Mouse (Mus musculus): Measurements from ENCODE around the gene Tns3.
"Not testable (repeated sequence)": the region's sequence is repeated elsewhere in the genome, so short reads cannot be mapped to it uniquely, and the experiment has no call there.

Tns3 gene

DNA sequence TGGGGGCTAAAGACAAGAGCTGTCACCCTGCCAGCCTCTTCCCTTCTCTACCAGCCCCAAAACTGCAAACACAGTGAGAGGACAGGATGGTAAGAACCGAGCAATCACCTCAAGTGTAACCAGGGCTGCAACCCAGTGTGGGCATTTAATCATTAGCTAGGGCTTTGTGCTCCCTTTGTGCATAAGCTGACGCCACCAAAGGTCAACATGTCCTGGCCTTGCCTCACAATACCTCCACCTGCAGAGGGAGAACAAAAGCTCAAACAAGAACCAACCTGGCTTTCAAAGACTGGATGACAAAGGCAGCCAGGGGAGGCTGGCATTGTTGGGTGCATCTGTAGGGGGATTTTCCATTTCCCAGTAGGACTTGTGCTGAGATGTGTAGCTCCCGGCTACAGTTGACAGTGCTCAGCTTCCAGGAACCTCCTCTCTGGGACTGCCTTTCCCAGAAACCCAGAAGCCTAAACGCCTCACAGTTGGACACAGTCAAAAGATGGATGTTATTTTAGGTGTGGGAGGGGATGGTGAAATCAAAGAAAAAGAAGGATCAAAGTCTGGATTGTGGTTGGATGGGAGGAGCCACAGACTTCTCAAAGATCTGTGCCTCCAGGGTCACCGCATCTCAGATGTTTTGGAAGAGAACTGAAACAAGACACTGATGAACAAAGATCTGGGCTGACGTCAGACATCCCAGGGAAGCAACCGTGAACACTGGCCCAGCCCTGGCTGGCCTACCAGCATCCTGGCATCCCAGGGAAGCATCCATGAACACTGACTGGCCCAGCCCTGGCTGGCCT is 94.9 kb downstream of the Tns3 start:
- DNase-seq: no peak

DNA sequence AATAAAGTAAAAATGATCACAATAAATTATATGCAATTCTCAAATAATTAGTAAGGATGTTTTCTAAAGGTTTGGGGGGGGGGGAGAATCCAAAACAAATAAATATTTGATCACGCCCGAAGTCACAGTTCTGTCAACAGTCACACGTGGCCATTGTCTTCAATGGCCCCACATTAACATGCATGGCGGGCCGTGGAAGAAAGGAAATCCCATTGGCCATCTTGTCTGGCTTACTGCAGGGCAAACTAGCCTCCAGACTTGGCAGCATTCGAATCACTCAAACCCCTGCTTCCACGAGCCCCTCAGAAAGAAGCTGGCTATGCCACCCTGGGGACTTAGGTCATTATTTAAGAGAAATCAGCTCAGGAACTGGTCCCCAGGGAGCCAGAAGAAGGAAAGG is 95.5 kb downstream of the Tns3 start:
- DNase-seq: no peak

DNA sequence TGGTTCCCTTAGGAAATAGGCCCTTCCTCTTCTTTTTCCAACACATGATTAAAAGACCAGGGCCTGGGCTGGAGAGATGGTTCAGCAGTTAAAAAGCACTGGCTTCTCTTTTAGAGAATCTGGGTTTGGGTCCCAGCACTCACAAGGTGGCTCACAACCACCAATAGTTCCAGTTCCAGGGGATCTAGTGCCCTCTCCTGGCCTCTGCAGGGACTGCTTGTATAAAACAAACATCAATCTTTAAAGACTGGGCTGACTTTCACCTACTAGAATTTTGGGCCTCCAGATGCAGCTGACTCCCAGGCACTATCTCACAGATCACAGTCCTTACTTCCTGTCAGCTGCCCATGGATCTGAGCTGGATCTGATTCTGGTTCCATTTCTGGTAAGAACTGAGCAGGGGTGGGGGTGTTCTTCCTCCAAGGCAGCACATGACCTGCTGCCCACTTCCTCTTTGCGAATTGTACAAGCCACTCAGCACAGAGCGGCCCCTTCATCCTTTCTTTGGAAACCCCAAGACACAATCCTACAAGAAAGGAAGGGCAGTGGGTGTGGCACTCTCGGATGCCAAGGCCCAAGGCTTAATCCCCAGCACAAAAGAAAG is 98.0 kb downstream of the Tns3 start:
- no peak for DNase-seq

DNA sequence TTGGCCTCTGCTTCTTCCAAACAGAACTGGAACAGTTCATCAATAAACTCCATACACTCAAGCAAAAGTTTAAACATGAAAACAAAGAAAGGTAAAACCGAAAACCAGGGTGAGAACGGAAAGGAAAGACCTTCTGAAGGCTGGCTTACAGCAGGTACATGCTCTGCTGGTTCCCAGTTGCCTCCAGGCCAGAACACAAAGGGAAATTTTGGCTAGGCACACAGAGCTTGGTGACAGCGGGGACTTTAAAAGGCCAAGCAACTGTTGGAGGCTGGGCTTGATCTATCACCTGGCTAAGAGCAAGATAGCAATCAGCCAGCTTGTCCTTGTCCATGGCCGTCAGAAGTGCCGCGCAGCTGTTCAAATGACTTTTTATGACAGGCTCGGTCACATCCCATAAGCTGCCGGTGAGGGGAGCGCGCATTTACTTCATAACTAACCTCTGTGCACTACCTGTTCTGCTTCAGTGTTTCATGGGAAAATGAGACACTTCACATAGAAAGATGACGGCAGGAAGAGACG is 105.5 kb downstream of the Tns3 start:
- no peak for DNase-seq

DNA sequence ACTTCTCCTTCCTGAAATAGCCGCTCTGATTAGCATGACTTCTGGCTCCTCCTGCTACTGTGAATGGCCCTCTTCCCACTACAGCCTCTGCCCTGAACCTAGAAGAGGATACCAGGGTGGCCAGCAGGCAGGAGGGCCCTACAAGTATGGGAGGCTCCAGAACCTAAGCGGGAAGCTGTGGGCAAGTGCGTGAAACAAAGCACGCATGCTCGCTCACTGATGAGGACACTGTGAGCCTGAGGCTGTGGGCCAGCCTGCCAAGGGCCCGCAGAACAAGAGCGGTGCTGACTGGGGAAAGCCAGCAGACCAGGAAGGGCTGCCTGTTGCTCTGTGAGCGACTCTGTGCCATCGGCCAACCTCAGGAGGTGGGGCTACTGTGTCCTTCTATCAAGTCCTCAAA is 106.1 kb downstream of the Tns3 start:
- peak; percentile 40 to 51 for DNase-seq

DNA sequence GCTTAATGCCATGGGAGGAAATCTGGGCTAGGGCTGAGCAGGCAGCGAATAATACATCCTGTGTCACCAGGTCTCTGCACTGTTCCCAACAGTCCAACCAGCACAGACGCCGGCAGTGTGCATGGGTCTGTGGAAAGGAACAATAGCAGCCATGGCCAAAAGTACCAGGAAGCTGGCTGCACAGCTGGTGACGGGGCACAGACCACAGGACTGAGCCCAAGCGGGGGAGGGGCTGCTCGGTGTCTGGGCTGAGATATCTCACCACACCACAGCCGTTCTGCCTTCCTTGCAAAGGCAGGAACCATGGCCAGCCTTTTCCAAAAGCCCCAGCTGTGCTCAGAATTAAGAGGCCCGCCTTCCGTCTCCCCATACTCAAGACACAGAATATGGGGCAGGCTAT is 107.3 kb downstream of the Tns3 start:
- DNase-seq: peak in 1 of 2 experiments; percentile 21

DNA sequence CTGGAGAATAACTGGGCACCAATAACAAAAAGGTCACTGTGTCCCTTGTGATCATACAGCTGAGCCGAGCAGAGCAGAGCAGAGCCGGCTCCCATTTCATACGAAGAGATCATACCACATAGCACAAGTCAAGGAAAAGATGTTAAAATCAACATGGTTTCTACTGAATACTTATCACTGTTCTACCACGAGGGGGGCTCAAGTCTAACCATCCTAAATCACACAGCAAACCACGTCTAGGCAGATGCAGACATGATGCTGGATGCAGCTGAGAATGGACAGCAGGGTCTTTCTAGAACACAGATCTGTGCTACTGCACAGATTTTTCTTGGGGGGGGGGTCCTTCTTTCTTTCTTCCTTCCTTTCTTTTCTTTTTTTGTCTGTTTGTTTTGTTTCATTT is 112.6 kb downstream of the Tns3 start:
- DNase-seq: no peak

DNA sequence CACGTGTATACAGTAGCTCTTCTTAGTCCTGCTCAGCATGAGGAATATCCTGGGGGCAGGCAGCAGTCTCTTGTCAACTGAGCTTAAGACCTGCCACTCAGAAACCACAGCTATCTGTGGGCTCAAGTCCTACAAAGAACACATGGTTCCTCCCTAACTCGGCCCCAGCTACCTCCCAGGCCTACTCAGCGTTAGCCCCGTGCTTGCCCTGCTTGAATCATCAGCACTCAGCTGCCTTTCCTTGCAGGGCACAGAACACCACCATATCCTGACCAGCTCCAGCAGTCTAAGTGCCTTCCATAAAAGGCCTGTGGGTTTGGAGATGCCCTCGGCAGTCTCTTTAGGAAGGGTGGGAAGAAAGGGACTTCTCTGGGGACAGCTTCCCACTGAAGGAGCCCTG is 116.7 kb downstream of the Tns3 start:
- DNase-seq: no peak

DNA sequence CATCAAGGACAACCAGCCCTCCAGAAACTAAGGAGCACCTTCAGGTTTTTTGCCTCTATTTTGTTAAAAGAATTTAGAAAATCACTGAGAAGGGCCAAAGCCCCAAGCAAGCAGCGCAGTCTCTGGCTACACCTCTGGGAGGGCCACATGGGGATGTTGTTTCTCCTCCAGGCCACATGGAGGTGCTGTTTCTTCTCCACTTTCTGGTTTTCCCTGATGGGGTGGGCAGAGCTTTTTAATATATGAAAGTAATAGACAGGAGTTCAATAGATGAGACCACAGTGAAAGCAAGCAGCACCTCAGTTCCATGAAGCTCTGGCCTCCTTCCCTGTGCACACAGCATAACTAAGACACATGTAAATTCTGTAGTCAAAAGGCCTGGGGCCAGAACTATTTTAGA is 118.5 kb downstream of the Tns3 start:
- no peak for DNase-seq

DNA sequence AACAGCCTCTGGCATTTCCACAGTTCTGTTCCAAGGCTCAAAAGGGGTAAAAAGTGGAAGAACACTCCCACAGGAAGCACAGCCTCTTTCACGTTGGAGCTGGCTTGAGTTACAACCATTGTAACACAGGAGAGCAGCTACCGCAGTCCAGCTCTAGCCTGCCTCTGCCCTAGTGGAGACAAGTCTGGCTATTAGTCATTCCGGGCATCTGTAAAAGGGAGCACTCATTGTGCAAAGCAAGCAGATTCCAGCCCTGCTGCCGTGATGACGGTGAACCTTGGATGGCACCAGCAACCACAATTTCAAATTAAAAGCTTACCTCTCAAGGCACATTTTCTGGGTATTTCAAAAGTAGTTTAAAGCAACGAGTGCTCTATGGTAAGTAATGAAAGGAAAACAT is 120.0 kb downstream of the Tns3 start:
- no peak for DNase-seq

DNA sequence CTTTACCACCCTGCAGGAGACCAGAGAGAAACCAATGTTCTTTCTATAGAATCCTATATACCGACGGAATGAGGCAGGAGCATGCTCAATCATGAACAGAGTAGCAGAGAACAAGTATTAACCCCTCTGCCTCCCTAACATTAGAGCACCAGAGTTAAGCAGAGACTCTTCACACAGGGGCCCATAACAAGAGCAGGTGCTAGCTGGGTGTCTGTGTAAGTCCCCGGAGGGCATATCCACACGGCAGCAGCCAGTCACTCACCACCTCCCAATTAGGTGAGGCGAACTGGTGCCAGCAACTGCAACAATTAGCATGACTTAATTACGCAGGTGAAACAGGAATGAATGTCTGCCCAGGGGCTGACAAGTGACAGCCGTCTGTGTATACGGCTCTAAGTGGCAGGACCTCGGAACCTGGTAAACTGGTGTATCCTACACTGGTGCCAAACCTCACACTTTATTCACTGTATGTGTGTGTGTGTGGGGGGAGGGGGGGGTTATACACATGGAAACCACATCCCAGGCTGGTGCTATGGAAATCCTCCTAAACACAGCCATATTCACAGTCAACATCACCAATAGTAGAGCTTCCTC is 123.0 kb downstream of the Tns3 start:
- no peak for DNase-seq

DNA sequence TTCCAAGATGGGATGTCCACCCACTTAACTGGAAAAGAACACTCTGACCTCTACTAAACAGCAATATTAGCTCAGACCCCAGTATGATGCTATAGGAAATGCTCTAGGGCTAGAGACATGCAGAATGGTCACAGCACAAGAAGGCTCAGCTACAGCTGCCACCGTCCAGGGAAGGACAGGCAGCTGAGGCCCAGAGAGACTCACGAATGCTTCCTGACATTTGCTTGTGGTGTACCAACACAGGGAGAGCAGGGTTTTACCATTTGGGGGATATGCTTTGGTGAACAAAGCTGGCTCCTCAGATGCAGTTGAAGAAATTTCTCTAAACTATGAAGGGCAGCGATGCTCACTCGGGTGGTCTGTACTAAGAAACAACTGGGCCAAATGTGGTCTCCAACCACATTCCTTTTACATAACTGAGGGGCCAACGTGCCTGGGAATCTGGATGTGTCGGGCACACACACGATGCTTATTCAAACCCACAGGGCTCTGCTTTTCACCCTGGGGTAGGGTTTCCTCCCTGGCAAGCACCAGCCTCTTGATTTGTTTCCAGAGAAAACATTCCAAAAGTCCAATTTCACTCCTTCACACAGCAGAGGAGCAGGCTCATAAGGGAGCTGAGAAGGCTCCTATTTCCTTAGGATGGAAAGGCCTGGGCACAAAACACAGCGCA is 124.6 kb downstream of the Tns3 start:
- DNase-seq: no peak

DNA sequence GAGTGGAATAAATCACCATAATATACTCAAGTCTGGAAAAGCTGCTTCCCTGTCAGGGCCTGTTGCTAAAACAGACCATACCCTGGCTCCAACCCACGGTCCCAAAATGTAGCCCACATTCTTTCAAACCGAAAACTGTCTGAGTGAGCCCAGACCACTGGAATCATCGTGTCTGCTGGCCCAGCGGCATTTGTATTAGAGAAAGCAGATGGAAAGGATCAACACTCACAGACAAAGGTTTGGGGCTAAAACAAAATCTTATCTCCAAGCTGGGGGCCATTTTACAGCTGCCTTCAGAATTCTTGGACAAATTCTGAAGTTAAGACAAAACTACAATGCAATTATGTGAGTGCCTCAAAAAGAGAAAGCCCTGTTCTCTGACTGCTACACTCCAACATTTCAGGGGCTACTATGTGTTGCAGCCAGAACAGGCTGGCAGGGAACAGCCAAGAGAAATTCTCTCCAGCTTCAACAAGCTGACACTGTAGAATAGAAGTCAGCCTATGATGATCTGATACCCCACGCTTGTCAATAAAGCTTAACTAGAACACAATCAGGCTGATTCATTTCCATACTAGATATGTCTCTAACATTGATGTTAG is 127.2 kb downstream of the Tns3 start:
- DNase-seq: no peak

DNA sequence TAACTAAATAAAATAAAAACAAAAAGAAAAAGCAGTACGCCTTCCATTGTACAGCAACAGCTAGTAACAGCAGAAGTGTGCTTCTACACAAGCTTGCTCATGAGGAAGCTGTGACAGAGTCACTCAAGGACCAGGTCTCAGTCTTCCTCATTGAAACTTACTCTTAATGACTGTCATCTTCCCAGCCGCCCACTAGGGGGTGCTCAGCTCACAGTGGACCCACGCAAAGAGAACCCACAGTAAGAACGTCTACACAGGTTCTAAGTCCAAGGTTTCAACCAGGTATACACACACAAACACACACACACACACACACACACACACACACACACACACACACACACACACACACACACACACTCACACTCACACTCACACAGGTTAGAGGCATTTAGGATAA is 129.4 kb downstream of the Tns3 start:
- peak; percentile 78 to 84 for DNase-seq

DNA sequence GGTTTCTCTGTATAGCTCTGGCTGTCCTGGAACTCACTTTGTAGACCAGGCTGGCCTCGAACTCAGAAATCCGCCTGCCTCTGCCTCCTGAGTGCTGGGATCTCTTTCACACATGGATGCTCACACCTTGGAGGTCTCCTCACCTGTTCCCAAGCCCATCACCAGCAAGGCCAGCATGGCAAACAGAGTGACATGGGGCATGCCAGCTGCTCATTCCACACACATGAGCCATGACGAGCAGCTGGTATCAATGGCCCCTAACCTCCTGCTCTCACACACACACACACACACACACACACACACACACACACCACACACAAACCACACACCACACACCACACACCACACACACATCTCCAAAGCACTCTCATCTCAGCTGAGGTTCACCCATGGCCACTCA is 131.6 kb downstream of the Tns3 start:
- DNase-seq: not testable (repeated sequence)

DNA sequence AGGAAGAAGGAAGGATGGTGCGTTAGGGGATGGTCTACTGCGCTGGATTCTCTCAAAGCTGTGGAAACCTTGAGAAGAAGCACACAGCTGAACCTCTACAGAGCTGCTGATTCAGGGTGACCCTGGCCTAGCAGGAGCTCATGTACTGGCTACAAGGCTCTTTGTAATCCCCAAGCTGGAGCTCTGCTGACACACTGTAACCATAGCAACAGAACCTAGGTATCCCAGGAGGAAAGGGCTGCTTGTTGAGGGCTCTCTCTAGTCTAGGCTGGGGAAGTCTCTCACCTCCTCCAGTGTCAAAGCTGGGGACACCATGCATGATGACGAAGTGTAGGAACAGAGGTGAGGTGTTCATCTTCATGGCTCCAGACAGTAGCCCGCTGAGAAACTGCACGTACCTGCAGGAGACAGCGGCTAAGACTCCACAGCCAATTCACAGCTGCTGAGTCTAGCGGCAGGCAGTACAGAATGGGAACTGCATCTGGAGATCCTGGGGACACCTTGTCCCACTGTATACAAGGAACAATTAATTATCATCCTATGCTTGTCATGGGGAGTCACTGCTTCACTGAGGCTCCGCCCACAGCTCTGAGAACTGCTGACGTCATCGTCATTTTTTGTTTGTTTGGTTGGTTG is 132.1 kb downstream of the Tns3 start:
- no peak for DNase-seq

DNA sequence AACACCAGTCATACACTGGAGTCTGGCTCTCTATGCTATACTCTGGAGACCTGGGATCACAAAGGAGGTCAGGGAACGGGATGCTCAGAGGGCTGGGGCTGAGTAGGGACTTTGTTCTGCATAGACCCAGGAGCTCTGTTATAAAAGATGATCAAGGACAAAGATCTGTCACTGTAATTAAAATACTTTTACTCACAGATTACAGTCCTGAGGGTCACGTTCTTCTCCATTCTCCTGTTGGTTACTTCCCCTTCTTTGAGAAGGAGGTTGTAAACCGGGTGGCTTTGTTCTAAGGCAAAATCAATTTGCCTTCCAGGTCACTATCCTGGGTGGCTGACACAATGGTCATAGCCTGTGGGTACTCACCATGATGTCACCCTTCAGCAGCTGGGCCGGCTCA is 133.8 kb downstream of the Tns3 start:
- DNase-seq: no peak

DNA sequence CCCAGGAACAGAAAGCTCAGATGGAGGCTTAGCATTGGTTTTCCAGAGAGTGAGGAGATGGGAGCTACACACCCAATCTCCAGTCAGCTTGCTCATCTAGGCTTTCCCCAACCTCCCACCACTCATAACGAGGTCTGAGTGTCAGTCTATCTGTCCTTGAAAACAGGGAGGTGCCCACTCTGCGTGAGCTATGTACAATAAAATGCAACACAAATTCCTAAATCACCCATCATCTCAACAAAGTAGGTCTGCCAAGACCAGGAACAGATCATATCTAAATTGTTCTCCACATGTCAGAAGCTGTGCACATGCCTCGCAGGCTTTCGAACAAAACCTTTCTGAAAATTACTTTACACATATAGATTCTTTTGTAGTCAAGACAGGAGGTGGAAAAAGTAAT is 134.3 kb downstream of the Tns3 start:
- no peak for DNase-seq

DNA sequence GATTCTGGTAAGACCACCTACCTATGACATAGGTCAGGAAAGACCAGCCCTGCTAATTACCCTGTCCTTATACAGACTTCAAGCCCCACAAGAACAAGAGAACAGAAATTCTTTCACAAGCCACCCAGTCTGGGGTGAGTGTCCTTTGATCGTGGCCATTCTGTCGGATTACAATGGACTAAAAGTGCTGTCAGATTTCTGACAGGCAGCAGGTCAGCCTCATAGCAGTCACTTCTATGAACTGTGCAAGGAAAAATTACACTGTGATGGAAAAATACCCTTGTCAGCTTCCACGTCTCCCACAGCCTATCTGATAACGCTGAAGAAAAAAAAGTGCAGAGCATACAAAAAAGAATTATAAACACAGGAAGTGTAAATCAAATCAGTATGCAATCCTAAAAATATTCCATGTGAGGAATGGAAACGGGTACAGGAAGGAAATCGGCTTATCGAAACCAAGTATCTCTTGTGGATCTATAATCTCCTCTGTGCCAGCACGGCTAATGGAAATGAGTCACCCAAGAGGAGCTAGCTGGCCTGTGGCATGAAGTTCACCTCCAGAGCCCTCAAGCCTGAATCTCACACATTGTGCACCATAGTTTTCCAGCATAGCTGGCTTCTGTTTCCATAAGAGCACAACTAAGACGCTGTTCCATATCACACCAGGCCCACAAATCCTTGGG is 138.7 kb downstream of the Tns3 start:
- no peak for DNase-seq

DNA sequence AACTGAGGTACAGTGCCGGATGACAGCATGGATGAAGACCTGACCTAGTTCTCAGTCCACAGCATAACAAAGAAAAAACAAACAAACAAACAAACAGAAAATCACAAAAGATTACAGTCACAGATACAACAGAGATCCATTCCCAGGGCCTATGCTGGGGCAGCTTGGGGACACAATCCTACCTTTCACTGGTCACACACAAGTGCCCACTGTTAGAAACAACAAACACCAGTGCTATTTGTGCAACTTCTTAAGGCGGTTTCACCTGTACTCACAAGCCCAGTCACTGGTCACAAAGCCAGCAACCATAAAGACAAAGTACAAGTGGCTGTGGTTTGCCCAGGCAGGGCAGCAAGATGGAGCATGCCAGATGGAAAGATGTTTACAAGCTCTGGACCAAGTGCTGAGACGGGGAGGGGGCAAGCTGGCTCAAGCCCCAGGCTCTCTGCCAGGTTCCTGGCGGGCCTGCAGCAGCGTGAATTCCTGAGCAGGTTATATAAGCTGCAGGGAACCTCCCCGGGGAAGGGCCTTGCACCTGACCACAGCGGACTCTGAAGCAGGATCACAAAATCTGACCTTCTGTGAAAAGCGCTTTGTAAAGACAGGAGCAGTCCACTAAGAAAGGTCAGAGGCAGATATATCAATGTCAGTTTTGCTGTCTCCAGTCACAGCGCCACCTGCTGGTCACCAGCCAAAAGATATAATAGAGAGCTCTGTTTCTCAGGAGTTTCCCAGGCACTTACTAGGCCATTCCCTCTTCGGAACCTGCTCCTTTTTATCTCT is 140.8 kb downstream of the Tns3 start:
- DNase-seq: peak; percentile 89 to 90

Measured in cerebellum, postnatal 25 days (tissue).